Mouse (Mus musculus): ENCODE data around the gene Tmem236.

Gene Tmem236

DNA sequence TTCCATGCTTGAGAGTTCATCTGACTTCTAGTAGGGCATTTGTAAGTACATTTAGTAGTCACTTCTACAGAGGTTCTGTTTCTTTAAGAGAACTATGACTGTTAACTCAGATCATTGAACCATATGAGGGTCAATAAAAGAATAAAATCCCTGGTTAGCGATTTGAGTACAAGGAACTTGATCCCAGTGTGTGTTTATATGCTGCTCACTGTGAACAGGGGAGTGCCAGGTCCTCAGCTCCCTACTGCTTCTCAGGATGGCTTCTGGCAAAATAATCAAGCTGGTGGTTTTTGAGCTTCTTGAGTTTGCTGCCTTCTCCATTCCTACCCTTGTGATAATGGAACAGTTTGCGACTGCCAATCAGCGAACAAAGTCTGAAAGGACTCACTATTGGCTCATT lies at the start of gene Tmem236:
Tmem236 (plus strand) TSS at position 190 of the 400 bp plus-strand sequence.
- DNase-seq, result no peak

DNA sequence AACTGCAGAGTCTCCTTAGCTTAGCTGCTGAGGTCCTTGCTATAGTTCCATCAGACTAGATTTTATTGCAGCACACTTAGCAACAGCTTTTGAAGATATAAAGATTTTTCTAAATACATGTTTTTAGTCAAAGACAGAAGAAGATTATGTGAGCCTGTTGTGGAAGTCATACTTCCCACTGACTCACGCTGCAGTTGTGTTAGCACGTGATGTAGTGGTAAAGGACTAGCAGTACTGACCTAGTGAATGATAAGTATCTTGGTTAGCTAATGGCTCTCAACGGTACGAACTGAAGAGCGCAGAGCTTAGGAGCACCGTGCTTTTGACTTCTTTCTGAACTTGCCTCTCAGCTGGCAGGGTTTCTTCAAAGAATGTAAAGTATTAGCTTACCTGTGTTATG lies 47.9 kb upstream of the Tmem236 start:
- DNase-seq, result no peak

DNA sequence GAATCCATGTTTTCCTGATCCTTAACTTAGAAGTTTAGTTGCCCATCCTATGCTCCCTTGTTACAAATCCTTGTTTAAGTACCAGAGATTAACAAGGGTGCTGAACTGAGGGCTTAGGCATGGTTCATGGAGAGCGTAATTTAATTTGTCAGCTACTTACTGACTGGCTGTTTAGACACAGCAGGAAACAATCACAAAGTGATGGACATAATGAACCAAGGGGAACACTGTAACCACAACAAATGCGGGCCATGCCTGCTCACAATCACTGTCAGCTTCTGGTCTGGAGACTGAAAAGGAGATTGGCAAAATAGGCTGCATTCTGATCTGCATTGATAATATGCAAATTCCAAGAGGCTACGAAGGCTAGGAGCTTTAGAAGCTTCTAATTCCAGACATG lies 46.7 kb upstream of the Tmem236 start:
- DNase-seq, result no peak

DNA sequence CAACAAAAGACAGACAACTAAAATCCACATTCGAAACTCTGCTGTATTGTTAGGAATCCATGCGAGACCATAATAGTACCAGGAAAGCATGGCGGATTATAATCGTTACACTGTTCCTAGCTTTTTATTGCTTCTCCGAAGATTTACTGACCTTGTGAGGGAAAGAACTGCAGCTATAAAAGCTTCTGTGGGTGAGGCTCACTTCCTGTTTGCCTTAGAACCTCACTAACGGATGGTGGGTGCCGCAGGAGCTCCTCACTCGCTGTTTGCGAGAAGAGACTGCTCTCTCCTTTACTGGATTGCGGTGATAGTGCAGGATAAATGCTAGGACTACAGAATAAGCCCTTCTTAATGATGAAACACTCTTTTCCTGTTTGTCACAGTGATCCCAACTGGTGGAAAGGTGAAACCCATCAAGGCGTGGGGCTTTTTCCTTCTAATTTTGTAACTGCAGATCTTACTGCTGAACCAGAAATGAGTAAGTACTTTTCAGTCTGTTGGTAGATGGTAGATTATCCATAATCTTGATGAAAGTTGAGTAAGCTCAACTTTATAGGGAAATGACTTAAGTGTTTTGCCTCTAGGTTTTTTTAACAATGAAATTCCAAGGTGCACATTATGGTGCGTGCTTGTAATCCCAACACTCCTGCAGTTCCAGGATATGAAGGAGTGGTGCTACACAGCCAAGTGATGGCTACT lies 43.5 kb upstream of the Tmem236 start:
- no peak for DNase-seq

DNA sequence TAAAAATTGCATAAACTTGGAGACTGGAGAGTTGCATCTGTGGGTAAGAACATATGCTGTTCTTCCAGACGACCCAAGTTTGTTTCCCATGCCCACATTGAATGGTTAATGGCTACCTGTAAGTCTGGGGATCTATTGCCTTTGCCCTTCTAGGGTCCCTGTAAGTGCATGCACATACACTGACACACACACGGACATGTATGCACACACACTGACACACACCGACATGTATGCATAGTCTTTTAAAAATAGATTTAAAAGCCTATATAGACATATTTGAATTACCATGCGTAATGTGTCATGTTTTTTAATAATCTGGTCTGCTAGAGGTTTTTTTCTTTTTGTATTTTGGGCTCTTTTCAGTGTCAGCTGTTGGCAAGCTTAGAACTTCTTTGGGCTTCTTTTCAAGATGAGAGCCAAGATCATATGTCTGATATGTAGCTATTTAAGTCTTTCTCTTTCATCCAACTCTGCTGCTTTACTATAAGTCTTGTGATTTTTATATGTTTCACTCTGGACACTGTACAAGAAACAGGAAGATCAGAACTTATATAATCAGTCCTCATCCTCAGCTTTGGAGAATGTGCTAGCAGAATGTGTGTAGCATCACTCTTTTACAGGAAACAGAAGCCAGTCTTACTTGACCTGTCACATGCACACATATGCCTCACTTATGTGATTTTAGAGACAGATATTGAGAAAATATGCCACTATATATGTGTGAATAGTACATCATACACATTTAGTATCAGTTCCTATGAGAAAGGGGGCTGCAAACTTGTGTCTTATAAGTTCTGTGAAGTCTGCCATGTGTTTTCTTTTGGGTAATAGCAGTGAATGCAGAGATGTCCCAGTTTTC lies 41.6 kb upstream of the Tmem236 start:
- no peak for DNase-seq

DNA sequence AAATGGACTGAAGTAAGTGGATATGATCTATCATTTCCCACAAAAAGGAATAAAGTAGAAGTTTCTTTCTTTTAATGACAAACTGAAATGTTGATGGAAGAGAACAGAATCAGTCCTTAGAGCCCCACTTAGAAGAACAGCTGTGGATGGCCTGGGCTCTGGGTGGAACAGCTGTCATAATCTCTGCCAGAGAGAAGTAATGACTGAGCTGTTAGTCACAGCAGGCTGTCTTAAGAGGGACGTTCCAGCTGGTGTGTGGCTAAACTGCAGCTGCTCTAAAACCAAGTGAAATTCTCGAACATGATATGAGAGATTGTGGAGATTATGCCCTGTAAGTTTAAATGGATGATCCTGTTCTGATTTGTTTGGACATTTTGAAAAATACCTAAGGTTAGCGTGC lies 37.4 kb upstream of the Tmem236 start:
- DNase-seq, result no peak

DNA sequence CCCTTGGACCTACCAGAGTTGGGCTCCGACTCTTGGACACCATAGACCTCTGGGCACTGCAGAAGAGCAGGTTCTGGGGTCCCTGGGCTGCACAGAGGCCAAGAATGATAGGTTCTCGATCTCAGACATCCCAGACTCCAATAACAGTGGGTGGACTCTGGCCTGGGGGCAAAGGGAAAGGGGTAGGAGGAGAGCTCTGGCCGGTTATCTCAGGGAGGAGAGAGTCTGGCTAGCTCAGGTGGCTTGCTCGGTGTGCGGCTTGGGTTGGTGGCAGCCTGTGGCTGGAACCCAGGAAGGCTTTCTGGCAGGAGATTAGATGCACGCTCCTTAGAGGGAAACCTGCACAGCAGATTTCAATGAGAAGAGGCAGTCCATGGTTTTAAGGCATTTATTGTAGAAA lies 34.7 kb upstream of the Tmem236 start:
- no peak for DNase-seq

DNA sequence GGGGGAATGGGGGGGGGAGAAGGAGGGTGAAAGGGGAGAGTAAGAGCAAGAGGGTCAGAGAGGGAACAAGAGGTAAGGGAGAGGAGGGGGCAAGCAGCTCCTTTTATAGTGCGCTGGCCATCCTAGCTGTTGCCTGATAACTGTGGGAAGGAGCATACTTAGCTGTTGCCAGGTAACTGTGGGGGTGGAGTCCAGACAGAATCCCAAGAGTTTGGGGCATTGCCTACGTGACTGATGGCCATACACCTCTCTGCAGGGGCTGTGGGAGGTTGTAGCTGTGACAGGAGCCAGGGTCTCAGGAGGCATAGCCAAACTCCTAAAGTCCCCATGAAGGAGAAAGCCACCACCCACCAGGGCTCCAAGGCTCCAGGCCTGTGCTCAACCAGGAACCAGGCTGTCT lies 34.3 kb upstream of the Tmem236 start:
- DNase-seq, result no peak

DNA sequence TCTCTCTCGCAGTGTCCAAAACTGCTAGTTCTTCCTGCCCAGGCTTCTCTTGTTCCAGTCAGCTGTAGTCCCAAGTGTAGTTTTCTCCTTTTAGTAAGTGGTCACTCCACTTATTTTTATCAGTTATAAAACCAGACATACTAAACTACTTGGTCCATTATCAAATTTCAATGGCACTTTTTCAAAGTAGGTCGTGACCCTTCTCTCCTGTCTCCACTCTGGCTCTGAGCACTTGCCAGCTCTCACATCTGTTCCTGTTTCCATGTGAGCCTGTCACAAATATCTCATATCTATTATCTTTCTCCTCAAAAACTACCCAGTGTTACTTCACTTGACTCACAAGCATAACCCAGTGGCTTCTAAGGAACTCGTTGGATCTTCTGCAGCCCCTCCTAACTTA lies 29.0 kb upstream of the Tmem236 start:
- no peak for DNase-seq

DNA sequence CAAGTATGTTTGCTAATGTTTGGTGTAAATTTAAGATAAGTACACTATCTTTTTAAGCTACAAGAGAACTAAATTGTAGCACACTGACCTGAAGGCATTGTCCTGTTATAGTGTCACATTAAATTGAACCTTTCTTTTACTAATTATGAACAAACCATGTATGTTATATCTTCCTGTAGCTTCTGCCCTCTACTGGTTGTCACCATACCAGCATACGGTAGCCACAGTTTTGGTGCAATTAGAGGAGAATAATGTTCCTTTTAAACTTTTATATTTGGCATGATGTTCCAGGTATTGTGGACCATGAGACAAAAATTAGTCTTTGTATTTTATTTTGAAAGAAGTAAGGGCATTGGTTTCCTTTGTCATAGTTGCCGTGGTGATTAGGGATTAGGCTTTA lies 27.4 kb upstream of the Tmem236 start:
- DNase-seq, result no peak

DNA sequence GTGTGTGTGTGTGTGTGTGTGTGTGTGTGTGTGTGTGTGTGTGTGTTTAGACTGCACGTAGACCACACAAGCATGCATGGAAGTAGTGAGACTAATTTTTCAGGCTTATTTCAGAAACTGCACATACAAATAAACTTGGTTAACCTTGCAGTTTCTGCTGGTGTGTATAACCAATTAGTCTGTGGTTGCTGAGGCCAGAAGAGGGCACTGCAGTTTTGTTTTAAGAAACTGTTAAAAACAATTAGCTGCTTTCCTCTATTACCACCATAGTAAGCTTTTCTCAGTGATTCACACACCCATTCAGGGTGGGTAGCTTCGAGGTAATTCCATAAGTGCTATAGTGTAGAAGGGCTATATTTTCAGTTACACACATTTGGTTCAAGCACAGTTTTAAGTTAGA lies 23.5 kb upstream of the Tmem236 start:
- DNase-seq, result no peak

DNA sequence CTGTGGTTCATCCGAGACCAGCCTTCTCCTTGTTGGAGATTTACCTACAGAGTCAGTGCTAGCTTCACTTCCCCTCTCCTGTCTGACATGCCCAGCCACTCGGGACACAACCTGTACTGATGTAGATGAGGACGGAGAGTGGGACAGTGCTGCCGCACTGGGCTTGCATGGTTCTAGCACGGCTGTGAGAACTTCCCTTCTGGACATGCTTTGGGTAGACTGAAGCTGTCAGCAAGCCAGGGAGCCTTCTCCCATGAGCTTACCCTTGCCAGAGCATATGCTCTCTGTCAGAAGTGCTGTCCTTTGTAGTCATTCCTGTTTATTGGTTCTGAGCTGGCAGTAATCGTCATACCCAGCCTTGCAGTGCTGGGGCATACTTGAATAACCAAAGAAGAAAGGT lies 22.5 kb upstream of the Tmem236 start:
- no peak for DNase-seq

DNA sequence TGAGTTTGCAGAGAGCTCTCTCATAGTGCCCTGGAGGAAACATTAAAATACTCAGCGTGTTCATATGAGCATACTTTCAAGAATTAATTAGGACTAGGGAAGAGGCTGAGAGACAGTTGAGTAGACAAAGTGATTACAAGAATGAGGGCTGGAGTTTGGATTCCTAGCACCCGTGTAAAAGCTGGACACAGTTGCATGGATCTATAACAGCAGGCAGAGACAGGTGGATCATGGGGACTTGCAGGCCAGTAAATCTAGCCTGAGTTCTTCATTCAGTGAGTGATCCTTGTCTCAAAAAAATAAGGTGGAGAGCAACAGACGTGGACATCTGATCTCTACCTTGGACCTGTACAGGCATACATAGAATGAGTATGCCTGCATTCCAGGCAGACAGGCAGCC lies 15.3 kb upstream of the Tmem236 start:
- DNase-seq, result no peak

DNA sequence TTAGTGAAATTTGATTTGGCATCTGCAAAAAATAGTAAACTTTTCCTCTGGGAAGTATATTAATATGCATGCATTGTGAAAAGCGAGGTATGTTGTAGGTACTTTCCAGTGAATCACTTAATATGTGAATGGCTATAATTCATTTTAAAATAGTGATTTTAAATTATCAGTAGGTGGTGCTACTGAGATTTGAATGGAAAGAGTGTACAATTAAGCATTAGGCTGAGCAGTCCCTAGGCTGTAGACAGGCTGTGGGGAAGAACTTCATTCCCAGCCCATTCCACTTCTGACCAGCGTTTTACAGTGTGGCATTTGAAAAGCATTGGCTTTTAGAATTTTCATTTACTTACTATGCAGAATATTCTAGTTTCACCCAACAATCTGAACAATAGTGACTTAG lies 14.6 kb upstream of the Tmem236 start:
- DNase-seq, result no peak

DNA sequence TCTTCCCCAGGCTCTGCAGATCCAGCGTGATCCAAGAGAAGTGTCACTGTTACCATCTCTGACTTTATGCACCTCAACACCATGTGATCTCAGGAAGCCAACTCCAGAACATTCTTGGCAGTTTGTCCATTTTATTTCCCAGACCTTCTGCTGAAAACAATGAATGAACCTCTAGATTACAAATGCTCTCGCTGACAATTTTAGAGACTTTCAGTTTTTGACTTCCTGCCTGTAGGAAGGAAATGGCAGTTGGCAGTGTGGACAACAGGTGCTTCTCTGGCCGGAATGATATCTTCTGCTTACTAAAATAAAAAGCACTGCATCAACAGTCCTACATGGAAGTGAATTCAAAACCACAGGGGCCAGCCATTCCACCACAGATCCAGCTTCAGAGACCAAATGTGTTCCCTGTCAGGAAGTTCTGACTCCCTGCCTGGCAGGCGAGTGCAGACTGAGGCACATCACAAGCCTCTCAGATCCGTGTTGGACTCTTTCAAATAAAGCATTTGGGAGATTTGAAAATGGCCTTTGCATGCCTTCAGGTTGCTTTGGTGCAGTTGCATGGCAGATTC lies 9.8 kb upstream of the Tmem236 start:
- no peak for DNase-seq

DNA sequence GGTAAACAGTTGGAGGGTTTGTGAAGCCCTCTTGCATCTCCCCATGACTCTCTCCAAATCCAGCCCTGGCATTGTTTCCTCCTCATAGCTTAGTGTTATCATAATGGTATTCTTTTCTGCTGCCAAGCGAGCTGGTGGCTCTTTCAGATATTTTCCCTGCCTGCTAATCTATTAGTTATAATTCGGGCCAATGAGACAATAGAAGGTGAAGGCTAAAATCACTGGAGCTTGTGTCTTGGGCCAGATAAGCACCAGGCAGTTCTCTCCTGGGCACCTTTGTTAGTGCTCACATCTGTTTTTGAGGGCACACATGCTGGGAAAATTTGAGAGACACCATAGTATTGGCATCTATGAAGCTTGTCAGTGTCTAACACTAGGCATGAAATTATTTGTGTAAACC lies 9.3 kb upstream of the Tmem236 start:
- DNase-seq, result no peak

DNA sequence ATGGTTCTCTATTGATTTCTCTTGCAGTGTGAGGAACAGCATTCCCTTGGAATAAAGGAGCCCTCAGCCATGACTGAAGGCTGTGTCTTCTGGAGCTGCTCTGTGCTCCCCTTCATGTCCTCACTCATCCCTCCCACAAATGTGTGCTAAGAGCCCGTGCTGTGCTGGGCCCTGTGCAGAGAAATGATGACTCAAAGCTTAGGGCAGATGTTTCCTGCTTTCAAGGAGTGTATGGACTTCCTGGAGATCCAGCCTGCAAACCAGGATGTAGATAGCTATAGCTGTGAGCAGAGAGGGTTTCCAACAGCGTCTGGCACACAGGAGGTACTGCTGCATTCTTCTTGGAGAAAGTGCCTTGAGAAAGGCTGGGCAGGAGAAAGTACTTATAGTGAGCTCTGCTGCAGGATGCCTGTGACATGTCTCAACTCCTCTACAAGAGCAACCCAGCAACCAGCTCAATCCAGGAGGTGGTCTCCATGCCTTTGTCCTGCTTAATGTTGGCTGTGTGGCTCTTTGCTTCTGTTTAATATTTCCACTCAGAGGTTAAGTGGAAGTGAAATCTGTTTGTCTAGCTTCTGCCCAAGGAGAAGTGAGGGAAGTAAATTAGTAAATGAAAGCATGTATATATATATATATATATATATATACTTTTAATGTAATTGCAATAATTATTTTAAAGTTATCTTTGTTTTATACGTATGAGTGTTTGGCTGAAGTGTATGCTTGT lies 8.5 kb upstream of the Tmem236 start:
- no peak for DNase-seq

DNA sequence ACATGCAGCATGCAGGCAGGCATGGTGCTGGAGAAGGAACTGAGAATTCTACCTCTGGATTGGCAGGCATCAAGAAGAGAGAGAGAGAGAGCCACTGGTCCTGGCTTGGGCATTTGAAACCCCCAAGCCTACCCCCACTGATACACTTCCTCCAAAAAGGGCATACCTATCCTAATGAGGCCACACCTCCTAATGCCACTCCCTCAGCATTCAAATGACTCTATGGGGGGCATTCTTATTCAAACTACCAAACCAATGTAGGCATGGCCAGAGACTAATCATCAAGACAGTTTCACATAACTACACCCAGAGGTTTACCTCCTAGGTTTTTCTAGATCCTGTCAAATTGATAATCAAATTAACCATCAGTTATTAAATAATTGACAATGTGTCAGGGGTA lies 6.6 kb upstream of the Tmem236 start:
- DNase-seq, result no peak

DNA sequence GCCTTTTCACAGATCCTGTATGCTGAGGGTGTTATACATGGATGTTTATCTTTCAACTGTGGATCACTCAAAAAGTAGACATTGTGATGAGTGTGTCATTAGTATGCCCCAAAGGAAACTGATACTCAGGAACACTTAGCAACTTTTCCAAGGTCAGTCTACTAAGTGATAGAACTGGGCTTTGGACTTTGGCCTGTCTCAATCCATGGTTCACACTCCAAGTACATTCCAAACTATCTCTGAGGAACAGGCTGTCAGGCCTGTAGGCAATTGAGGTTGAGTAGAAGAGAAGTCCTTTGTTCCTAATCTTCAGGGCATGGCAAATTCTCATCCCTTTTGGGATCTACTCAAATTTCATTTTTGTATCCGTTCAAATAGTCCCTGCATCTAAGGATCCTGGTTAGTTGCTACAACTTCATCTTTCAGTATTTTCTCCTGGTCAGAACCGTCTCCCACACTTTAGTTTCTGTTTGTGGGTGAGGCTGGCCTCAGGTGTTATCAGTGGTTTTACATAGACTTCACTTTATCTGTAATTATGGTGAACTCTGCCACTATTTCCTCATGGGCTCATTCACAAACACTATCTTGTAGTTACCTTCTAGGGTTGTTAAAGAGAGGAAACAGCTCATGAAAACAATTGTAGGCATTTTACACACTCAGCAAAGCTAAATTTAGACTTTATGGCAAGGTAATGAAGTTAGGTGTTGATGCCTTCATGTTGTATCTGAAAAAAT lies 2.3 kb downstream of the Tmem236 start:
- DNase-seq, result no peak

DNA sequence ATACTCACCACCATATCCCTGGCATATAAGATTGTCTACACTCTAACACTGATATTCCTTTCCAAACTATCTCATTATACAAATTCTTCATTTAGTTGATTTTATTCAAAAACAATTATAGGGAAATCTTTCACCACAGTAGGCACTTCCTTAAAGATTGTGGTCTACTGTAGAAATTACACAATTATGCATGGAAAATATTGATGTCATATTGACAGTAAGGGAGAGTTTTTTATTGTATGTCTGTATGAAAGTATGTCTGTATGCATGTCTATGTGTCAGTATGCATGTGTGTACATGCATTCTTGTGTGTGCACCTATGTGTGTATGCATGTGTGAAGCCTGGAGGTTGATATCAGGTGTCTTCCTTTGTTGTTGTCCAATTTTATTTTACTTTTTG lies 10.1 kb downstream of the Tmem236 start:
- DNase-seq, result no peak

DNA sequence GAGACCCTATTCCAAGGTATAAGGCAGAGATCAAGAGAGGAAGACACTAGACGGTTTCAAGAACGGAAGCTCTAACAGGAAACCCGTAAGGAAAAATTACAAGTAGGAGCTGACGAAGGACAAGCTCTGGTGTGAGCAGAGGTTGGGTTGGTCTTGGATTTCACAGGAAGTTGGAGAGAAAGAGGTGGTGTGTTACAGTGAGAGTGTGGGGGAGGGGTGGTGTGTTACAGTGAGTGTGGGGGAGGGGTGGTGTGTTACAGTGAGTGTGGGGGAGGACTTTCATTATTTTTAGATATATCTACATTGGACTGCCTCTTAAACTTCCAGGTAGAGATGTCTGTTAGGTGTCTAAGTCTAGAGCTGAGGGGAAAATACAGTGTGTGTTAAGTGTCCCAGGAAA lies 16.4 kb downstream of the Tmem236 start:
- no peak for DNase-seq

DNA sequence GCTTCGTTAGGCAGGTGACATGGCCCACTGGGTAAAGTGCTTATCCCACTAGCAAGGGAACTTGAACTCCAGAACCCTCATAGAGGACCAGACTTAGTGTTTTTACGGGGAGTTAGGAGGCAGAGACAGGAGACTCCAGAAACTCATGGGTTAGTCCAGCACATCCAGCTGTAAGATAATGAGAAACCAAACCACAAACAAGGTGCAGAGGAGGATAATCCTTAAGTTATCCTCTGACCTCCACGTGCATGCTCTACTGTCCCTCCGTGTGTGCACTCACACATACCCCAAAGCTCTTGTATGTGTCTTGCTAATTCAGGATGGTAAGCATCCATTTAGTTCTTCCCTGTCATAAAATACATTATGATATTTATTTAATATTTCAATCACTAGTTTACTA lies 17.3 kb downstream of the Tmem236 start:
- no peak for DNase-seq

DNA sequence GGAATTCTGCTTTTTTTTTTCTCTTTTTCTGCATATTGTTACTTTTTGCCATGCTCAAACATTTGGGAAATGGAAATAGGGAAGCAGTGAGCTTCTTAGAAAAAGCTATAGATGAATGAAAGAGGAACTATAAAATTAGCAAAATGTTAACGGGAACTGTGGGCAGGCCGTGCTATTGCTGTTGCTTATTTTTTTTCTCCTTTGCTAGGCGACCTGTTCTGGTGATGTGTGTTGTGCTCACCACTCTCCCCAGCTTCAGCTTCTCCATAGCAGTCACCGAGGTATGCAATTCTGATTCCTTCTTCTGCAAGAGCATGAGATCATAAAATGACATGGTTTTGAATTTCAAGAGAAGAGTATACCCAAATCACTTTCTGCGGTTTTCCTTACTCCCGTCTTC lies 17.7 kb downstream of the Tmem236 start:
- DNase-seq, result no peak
